Mouse (Mus musculus) layer of hippocampus, adult 2 months (tissue): ENCODE results near the gene Slc38a2. TPM values are rescaled to one million over a fixed set of nuclear protein-coding genes. Genes with fewer than 3 reads are reported as not detected.
A peak's percentile ranks its signal among the peaks of the same experiment; 100 is the strongest.

Source experiments
- DNase-seq, 2 experiments: peaks; one replicate each; pipeline ENCODE4 v3.0.0; 2022; ENCODE audit warnings: low spot score in 2 of 2
- H3K27ac ChIP-seq: fragments of 200-600 bp; 2 replicates; pipeline ENCODE4 v1.8.1; 2022
- H3K4me3 ChIP-seq: fragments of 200-600 bp; 2 replicates; pipeline ENCODE4 v1.8.1; 2022; ENCODE audit warnings: mild to moderate bottlenecking
- CTCF ChIP-seq: fragments of 200-600 bp; conservative IDR thresholded peaks from 2 replicates; pipeline ENCODE4 v1.8.1; 2022; ENCODE audit warnings: antibody characterized with exemption, mild to moderate bottlenecking, moderate library complexity
- long read RNA-seq, 2 experiments: library from polyadenylated mRNA; stranded (forward); transcript quantifications; one replicate each; pipeline ENCODE4 v2.0.0; 2021; ENCODE audit warnings: borderline mapping rate in 2 of 2
- total RNA-seq, 2 experiments: library from RNA; stranded (reverse); gene quantifications; 2 replicates each; pipeline ENCODE4 v1.2.3; 2021

Slc38a2 gene
- 10 to 100 TPM; 73.5 to 78.1 TPM for total RNA-seq
- long read RNA-seq, experiment 1, full-length matches to known transcripts: 7 of 25 reads
- long read RNA-seq, experiment 1, partial matches to known transcripts: 11 of 25 reads
- long read RNA-seq, experiment 1, other reads (novel, unspliced or antisense): 7 of 25 reads
- long read RNA-seq, experiment 2, full-length matches to known transcripts: 13 of 37 reads
- long read RNA-seq, experiment 2, partial matches to known transcripts: 10 of 37 reads
- long read RNA-seq, experiment 2, other reads (novel, unspliced or antisense): 14 of 37 reads

GRCm38 (mm10) chr15:96699521-96700511 is at the start of gene Slc38a2:
TSS of gene Slc38a2 (minus strand) at chr15:96699730.
- DNase-seq: peak; percentile 84 to 86
- TF ChIP-seq CTCF: peak; percentile 54
- peak within 1 kb of the TSS; percentile 93 for H3K4me3 ChIP-seq
- H3K27ac ChIP-seq: peak within 1 kb of the TSS; percentile 100

GRCm38 (mm10) chr15:96749101-96749500 is 49.6 kb upstream of the Slc38a2 start:
- no peak for TF ChIP-seq CTCF
- peak; percentile 24 to 38 for DNase-seq

GRCm38 (mm10) chr15:96747551-96747950 is 48.0 kb upstream of the Slc38a2 start:
- Histone ChIP-seq H3K4me3 (no peak overlapping the region), H3K27ac (no peak overlapping the region)
- DNase-seq: no peak
- TF ChIP-seq CTCF: no peak

More at GRCm38 (mm10) chr15:96749101-96749500, 49.6 kb upstream of the Slc38a2 start:
- H3K27ac ChIP-seq: no peak overlapping the region
- H3K4me3 ChIP-seq: no peak overlapping the region

GRCm38 (mm10) chr15:96746986-96747385 is 47.5 kb upstream of the Slc38a2 start:
- Histone ChIP-seq H3K27ac (no peak overlapping the region), H3K4me3 (no peak overlapping the region)
- TF ChIP-seq CTCF: no peak
- no peak for DNase-seq

- TF ChIP-seq CTCF: no peak
- no peak for DNase-seq
- Histone ChIP-seq H3K27ac (no peak overlapping the region), H3K4me3 (no peak overlapping the region)
These were observed 45.8 kb upstream of the Slc38a2 start for GRCm38 (mm10) chr15:96745299-96745698.

- no peak for DNase-seq
- no peak for TF ChIP-seq CTCF
- Histone ChIP-seq H3K4me3 (no peak overlapping the region), H3K27ac (no peak overlapping the region)
These were observed 45.4 kb upstream of the Slc38a2 start for GRCm38 (mm10) chr15:96744882-96745296.

GRCm38 (mm10) chr15:96744153-96744881 is 44.8 kb upstream of the Slc38a2 start:
- DNase-seq: no peak
- no peak for TF ChIP-seq CTCF

GRCm38 (mm10) chr15:96743257-96743656 is 43.7 kb upstream of the Slc38a2 start:
- H3K4me3 ChIP-seq: no peak overlapping the region
- no peak for DNase-seq
- H3K27ac ChIP-seq: no peak overlapping the region
- TF ChIP-seq CTCF: no peak

More at GRCm38 (mm10) chr15:96744153-96744881, 44.8 kb upstream of the Slc38a2 start:
- Histone ChIP-seq H3K27ac (no peak overlapping the region), H3K4me3 (no peak overlapping the region)

- DNase-seq: no peak
- TF ChIP-seq CTCF: no peak
- no peak overlapping the region for H3K27ac ChIP-seq
- H3K4me3 ChIP-seq: no peak overlapping the region
These were observed 43.2 kb upstream of the Slc38a2 start for GRCm38 (mm10) chr15:96742591-96743241.

GRCm38 (mm10) chr15:96740865-96741561 is 41.5 kb upstream of the Slc38a2 start:
- H3K4me3 ChIP-seq: no peak overlapping the region
- no peak for DNase-seq
- no peak overlapping the region for H3K27ac ChIP-seq
- no peak for TF ChIP-seq CTCF

GRCm38 (mm10) chr15:96740091-96740490 is 40.6 kb upstream of the Slc38a2 start:
- Histone ChIP-seq H3K4me3 (no peak overlapping the region), H3K27ac (no peak overlapping the region)

More at GRCm38 (mm10) chr15:96740091-96740490, 40.6 kb upstream of the Slc38a2 start:
- no peak for TF ChIP-seq CTCF
- DNase-seq: no peak
